Mouse (Mus musculus): ENCODE data around the gene Insyn1. TPM values are rescaled to one million over a fixed set of nuclear protein-coding genes. Genes with fewer than 3 reads are reported as not detected.
A peak's percentile ranks its signal among the peaks of the same experiment; 100 is the strongest.

The Insyn1 gene
- 0.54 and 1.1 TPM in 2 replicates for polyA plus RNA-seq (2016; fragmentation: Nextera tagmentation; extraction: Ambion mirVana)

GRCm38 (mm10) chr9:58487851-58488801 lies at the start of gene Insyn1:
TSS of gene Insyn1 (plus strand) at chr9:58488603.
- no peaks in the 10 kb centered on the region for H3K9me3 ChIP-seq (replicated peaks)
- H3K4me3 ChIP-seq, result peak within 1 kb of the TSS; percentile 77
- H3K4me1 ChIP-seq, result peaks cover 37% of the 10 kb centered on the region
- under 1% methylated on average over 103 of the region's 104 CpGs for WGBS
- peak within 1 kb of the TSS; percentile 87 for H3K27ac ChIP-seq (replicated peaks)
- H3K36me3 ChIP-seq, result no peaks in the 10 kb centered on the region
- peaks cover 84% of the 10 kb centered on the region for H3K27me3 ChIP-seq (ENCODE audit: low read depth, poor library complexity, severe bottlenecking)
- DNase-seq (ENCODE audit: low spot score), result peak; percentile 75

DNA sequence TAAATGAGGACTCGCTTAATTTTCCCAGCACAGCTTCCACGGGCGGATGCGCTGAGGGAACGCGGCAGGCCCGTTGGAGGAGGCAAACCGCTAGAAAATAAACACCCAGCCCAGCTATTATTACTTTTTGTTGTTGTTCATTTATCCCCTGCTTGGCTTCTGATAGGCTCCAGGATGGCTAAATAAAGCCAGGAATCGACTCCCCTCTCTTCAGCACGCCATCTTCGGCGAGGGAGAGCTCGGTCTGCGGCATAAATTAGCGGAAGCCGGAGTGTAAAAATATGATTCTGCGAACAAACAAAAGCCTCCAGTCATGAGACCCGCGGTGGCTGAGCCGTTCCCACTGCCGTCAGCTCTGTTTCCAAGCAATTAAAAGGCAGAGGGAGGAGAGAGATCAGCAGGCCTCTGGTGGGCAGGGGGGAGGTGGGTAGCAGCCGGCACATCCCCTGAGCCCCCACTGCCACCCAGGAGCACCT lies 49.4 kb upstream of the Insyn1 start:
- 82% methylated on average over 22 of the region's 22 CpGs for WGBS
- Histone ChIP-seq H3K27me3 (ENCODE audit: low read depth, poor library complexity, severe bottlenecking) (peaks cover 13% of the 10 kb centered on the region; the same call in 1 of the 2 replicates), H3K27ac (replicated peaks) (peak overlapping the region; percentile 28)

DNA sequence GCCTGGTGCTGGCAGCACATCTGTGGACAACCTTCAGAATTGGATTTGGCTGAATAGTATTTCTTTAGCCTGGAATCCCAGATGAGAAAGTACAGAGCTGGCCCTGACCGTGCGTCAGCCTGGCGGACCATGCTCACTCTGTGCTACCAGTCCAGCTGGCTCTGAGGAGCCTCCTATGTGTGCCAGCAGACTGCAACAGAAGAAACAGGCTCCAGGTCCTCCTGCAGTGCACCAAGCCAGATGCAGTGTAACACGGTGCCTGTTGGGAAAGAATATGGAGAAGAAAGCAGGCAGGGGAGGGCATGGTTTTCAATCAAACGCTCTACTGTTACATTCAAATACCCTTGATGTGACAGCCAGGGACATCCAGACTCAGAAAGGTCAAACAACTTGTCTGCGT lies 48.3 kb upstream of the Insyn1 start:
- no peaks in the 10 kb centered on the region for H3K36me3 ChIP-seq
- DNase-seq (ENCODE audit: low spot score), result no peak
- H3K27me3 ChIP-seq (ENCODE audit: low read depth, poor library complexity, severe bottlenecking), result peaks cover 13% of the 10 kb centered on the region; the same call in 1 of the 2 replicates
- H3K9me3 ChIP-seq (replicated peaks), result no peaks in the 10 kb centered on the region
- no peak overlapping the region for H3K4me3 ChIP-seq
- peak overlapping the region; percentile 39; the same call in 1 of the 2 replicates for H3K27ac ChIP-seq (replicated peaks)
- peaks cover 41% of the 10 kb centered on the region for H3K4me1 ChIP-seq
- 82% methylated on average over 6 of the region's 6 CpGs for WGBS

More for the DNA sequence above, 49.4 kb upstream of the Insyn1 start:
- H3K36me3 ChIP-seq, result no peaks in the 10 kb centered on the region
- H3K9me3 ChIP-seq (replicated peaks), result no peaks in the 10 kb centered on the region
- peaks cover 45% of the 10 kb centered on the region for H3K4me1 ChIP-seq
- no peak overlapping the region for H3K4me3 ChIP-seq
- DNase-seq (ENCODE audit: low spot score), result no peak

- H3K4me3 ChIP-seq, result no peak overlapping the region
- 0 out of 2 replicates have a peak overlapping the region, but pooled peaks have one; percentile 18 for H3K27ac ChIP-seq (replicated peaks)
- H3K4me1 ChIP-seq, result peaks cover 41% of the 10 kb centered on the region
- no peak for DNase-seq (ENCODE audit: low spot score)
- H3K36me3 ChIP-seq, result no peaks in the 10 kb centered on the region
- H3K9me3 ChIP-seq (replicated peaks), result no peaks in the 10 kb centered on the region
- peaks cover 13% of the 10 kb centered on the region; the same call in 1 of the 2 replicates for H3K27me3 ChIP-seq (ENCODE audit: low read depth, poor library complexity, severe bottlenecking)
Observed at GRCm38 (mm10) chr9:58440614-58441013, 47.8 kb upstream of the Insyn1 start.

GRCm38 (mm10) chr9:58441351-58442104 lies 46.9 kb upstream of the Insyn1 start:
- no peak for DNase-seq (ENCODE audit: low spot score)
- H3K4me3 ChIP-seq, result no peak overlapping the region
- no peaks in the 10 kb centered on the region for H3K9me3 ChIP-seq (replicated peaks)
- peaks cover 5% of the 10 kb centered on the region; the same call in 1 of the 2 replicates for H3K27me3 ChIP-seq (ENCODE audit: low read depth, poor library complexity, severe bottlenecking)
- H3K36me3 ChIP-seq, result no peaks in the 10 kb centered on the region
- 0 out of 2 replicates have a peak overlapping the region, but pooled peaks have one; percentile 52 for H3K27ac ChIP-seq (replicated peaks)
- peaks cover 36% of the 10 kb centered on the region for H3K4me1 ChIP-seq
- 77% methylated on average over 6 of the region's 6 CpGs for WGBS

- peak overlapping the region; percentile 52; the same call in 1 of the 2 replicates for H3K27ac ChIP-seq (replicated peaks)
- H3K36me3 ChIP-seq, result no peaks in the 10 kb centered on the region
- H3K4me3 ChIP-seq, result no peak overlapping the region
- no peak for DNase-seq (ENCODE audit: low spot score)
- peaks cover 43% of the 10 kb centered on the region for H3K4me1 ChIP-seq
- WGBS, result 63% methylated on average over 7 of the region's 7 CpGs
- no peaks in the 10 kb centered on the region for H3K9me3 ChIP-seq (replicated peaks)
- no peaks in the 10 kb centered on the region for H3K27me3 ChIP-seq (ENCODE audit: low read depth, poor library complexity, severe bottlenecking)
Observed at GRCm38 (mm10) chr9:58442105-58443010, 46.0 kb upstream of the Insyn1 start.

DNA sequence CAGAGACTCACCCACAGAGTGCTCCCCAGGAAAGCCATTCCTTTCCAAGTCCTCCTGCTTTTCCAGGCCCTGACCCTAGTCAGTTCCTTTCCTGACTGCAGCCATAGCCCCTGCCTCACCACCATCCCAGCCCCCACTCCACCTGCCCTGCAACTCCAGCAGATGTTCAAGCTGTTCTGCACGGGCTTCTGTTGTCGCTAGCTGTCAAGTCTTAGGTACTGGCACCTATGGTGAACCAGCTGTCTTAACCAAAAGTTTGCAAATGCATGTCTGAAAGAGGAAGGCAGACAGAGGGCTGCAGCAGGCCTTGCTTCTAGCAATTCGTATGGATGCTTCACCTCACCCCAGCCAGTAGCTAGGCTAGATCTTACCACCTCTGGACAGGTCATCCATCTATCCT lies 45.3 kb upstream of the Insyn1 start:
- no peak for DNase-seq (ENCODE audit: low spot score)
- H3K4me3 ChIP-seq, result no peak overlapping the region
- H3K36me3 ChIP-seq, result no peaks in the 10 kb centered on the region
- H3K27me3 ChIP-seq (ENCODE audit: low read depth, poor library complexity, severe bottlenecking), result no peaks in the 10 kb centered on the region
- H3K27ac ChIP-seq (replicated peaks), result no peak overlapping the region
- no peaks in the 10 kb centered on the region for H3K9me3 ChIP-seq (replicated peaks)
- WGBS, result 79% methylated on average over 3 of the region's 3 CpGs
- peaks cover 44% of the 10 kb centered on the region for H3K4me1 ChIP-seq

- no peaks in the 10 kb centered on the region for H3K27me3 ChIP-seq (ENCODE audit: low read depth, poor library complexity, severe bottlenecking)
- no peak for DNase-seq (ENCODE audit: low spot score)
- WGBS, result 35% methylated on average over 4 of the region's 4 CpGs
- no peak overlapping the region for H3K27ac ChIP-seq (replicated peaks)
- H3K9me3 ChIP-seq (replicated peaks), result no peaks in the 10 kb centered on the region
- H3K36me3 ChIP-seq, result no peaks in the 10 kb centered on the region
- H3K4me3 ChIP-seq, result no peak overlapping the region
- peaks cover 37% of the 10 kb centered on the region for H3K4me1 ChIP-seq
Observed at GRCm38 (mm10) chr9:58446829-58447228, 41.6 kb upstream of the Insyn1 start.

- no peak for DNase-seq (ENCODE audit: low spot score)
- H3K36me3 ChIP-seq, result no peaks in the 10 kb centered on the region
- WGBS, result 83% methylated on average over 12 of the region's 12 CpGs
- H3K27me3 ChIP-seq (ENCODE audit: low read depth, poor library complexity, severe bottlenecking), result no peaks in the 10 kb centered on the region
- peaks cover 29% of the 10 kb centered on the region for H3K4me1 ChIP-seq
- no peak overlapping the region for H3K4me3 ChIP-seq
- H3K9me3 ChIP-seq (replicated peaks), result no peaks in the 10 kb centered on the region
- H3K27ac ChIP-seq (replicated peaks), result no peak overlapping the region
Observed at GRCm38 (mm10) chr9:58447997-58448595, 40.3 kb upstream of the Insyn1 start.

GRCm38 (mm10) chr9:58449526-58449925 lies 38.9 kb upstream of the Insyn1 start:
- WGBS, result 51% methylated on average over 3 of the region's 3 CpGs
- Histone ChIP-seq H3K27ac (replicated peaks) (no peak overlapping the region), H3K36me3 (no peaks in the 10 kb centered on the region), H3K9me3 (replicated peaks) (no peaks in the 10 kb centered on the region), H3K27me3 (ENCODE audit: low read depth, poor library complexity, severe bottlenecking) (peaks cover 5% of the 10 kb centered on the region; the same call in 1 of the 2 replicates), H3K4me3 (no peak overlapping the region), H3K4me1 (peaks cover 24% of the 10 kb centered on the region)
- no peak for DNase-seq (ENCODE audit: low spot score)

- H3K27me3 ChIP-seq (ENCODE audit: low read depth, poor library complexity, severe bottlenecking), result peaks cover 18% of the 10 kb centered on the region
- H3K27ac ChIP-seq (replicated peaks), result no peak overlapping the region
- no peaks in the 10 kb centered on the region for H3K9me3 ChIP-seq (replicated peaks)
- 85% methylated on average over 5 of the region's 5 CpGs for WGBS
- H3K4me3 ChIP-seq, result no peak overlapping the region
- peaks cover 45% of the 10 kb centered on the region for H3K4me1 ChIP-seq
- DNase-seq (ENCODE audit: low spot score), result no peak
- H3K36me3 ChIP-seq, result no peaks in the 10 kb centered on the region
Observed at GRCm38 (mm10) chr9:58453791-58454378, 34.5 kb upstream of the Insyn1 start.
